Mouse (Mus musculus): ENCODE data around the gene Lrrc1.

DNA sequence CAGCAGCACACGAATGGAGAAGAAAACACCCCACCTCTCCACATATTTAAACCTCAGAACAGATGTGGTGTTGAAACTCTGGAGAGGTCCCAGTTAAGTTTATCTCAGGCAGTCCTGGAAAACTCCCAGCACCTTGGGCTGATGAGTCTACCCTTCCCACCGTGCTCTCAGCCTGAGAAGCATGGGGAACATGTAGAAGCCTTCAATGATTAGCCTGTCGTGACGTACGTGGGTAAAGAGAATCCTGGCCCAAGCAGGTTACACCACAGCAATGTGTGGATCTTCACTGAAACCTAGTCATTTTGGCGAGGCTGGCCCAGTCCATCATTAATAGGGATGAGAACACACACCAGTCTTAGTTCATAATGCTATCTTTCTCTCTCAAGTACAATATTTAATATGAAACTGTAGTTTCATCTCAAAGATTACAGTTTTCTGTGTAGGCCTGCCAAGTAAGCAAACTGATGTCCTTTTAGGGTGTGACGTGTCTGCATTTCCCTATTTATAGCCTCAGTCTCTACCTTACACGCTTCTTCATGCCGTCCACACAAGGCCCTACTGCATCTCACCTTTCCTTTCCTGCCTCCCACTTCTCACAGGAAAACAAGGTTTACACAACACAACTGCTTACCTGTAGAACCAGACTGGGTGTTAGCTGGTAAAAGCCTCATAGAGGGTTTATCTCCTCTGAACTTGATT, 125.0 kb downstream of the Lrrc1 start:
- TF ChIP-seq CTCF (conservative IDR thresholded peaks at IDR 0.05; ENCODE audit: insufficient read depth, insufficient read length, low read depth, low read length) (no peak), POLR2A (IDR thresholded peaks at IDR 0.05; ENCODE audit: low read depth, low read length) (no peak)

All from kidney, adult 2 months (tissue).